Mouse (Mus musculus) erythroid progenitor cell, adult 5-6 weeks (primary cell): ENCODE measurements around the gene Cul1. TPM values are rescaled to one million over a fixed set of nuclear protein-coding genes. Genes with fewer than 3 reads are reported as not detected.

Experiments used
- ATAC-seq: replicated peaks from 2 replicates; pipeline ENCODE4 v1.8.0; 2016; ENCODE audit warnings: moderate number of reproducible peaks, mild to moderate bottlenecking, moderate TSS enrichment, inconsistent platforms; ENCODE audit not compliant: poor library complexity, low FRiP score, severe bottlenecking
- total RNA-seq, 2 experiments: library from RNA; stranded (forward) in 1 of 2; stranded (reverse) in 1 of 2; fragments of 150-400 nt in 1 of 2; fragments of 186-747, 209-891 nt in 1 of 2; gene quantifications; 2 replicates each; pipeline versions ENCODE4 v1.2.3 to v1.2.4; 2015 to 2017; ENCODE audit warnings: low replicate concordance in 2 of 2

Gene Cul1
- total RNA-seq, 2 experiments from 2014 or later = 91.0 to 263 TPM

DNA sequence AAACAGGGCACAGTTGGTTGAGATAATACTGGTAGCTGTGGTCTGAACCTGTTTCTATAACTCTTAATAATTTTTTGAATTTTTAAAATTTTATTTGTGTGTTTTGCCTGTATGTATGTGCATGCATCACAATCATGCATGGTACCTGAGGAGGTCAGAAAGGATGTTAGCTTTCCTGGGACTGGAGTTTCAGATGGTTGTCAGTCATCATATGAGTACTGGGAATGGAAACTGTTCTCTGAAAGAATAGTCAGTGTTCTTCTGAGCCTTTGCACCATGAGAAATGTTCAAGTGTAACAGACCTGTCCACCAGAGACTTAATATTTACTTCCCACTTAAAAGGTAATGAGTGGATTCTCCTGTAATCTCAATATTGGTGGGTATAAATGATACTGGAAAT, 13.9 kb downstream of the Cul1 start:
- no peak for ATAC-seq

DNA sequence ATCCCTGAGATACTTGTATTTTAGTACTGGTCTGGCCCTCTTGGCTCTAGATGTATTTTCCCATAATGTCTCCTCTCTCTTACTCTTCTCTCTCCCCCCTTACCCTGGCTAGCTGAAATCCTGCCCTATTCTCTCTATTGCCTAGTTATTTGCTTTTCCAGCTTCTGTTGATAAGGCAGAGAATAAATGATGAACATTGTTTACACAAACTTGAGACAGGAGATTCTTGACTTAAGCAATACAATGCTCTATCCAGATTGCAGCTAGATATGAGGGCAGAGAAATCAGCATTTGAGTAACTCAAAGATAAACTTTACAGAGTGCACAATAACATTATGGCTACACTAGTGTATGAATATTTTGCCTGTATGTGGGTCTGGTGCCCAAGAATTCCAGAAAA, 16.6 kb downstream of the Cul1 start:
- no peak for ATAC-seq

DNA sequence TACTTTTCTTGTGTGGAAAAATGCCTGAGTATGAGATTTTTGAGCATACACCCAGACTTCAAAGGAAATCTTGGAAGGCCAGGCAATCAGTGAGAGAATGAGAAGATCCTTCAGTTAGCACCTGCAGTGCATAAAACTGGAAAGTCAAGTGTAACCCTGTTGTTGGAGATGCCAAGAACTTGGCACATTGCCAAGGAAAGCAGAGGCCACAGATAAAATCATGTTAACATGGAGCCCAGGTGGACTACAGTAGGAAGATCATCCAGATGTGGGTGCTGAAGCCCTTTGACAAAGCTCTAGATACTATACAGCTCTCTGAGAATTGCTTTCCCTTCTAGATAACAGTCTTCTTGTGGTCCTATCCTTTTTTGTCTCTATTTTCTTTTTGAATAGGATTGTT, 19.2 kb downstream of the Cul1 start:
- no peak for ATAC-seq

DNA sequence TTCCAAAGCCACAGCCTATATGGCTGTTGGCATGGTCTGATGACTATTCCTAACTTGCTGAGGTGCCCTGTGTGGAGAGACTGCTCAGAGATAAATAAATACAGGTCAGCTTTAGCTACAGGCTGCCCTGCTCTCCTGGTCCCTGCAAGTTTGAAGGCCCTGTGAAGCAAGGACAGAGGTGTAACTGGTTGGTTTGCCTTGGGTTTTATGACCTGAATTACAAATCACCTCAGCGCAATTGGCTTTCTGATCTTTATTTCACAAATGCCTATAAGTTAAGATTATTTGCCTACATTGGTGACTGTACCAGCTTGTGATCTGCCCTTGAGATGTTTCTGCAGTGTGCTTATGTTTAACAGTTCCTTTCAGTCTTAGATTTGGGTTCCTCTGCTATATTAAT, 28.8 kb downstream of the Cul1 start:
- ATAC-seq = no peak

DNA sequence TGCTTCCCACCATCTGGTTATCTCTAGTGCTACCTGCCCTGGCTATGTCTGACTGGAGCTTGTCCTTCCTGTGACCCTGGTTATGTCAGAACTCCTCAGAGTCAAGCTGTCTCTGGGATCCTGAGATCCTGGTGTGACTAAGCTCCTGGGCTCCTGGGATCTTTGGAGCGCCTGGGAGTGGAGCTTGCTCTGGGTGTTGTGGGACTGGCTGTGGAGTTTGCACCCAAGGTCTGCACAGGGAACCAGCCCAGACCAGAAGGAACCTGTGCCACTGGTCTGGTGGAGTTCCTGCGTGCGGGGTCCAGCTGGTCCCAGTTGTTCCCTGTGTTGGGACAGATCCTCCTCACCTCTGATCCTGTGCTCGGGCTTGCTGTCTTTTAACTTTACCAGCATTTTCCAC, 41.4 kb downstream of the Cul1 start:
- no peak for ATAC-seq

DNA sequence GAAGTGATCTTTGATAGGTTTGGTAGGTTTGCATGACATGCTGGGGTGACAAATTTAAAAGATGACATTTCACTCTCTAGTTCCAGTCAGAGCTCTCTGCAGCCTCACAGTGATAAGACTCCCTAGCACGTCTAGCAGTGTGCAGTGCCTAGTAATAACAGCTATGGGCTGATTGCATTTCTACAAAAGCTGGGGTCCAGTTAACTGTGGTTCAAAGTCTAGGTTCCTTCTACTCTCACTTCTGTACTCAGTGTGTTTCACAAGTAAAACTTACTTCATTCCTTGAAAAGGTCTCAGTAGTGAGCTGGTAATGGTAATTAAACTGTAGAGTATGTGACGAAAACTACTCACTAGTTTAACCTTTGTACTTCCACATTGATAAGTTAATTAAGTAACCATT, 66.8 kb downstream of the Cul1 start:
- no peak for ATAC-seq

DNA sequence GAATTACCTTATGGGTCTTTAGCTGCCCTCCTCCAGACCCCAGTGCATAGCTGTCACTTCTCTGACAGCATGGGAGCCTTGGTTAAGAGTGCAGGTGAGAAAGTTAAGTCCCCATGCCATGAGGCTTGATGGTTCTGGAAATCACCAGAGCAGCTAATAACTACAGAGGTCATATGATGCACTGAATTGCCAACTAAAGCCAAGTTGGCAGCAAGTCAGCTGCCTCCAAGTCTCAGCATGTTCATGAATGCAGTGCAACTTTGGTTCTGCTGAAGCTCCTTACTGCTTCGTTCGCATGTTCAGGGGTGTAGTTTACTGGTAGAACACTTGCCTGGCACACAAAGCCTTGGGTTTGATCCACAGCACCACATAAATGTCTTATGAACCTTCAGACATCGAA, 69.2 kb downstream of the Cul1 start:
- no peak for ATAC-seq

DNA sequence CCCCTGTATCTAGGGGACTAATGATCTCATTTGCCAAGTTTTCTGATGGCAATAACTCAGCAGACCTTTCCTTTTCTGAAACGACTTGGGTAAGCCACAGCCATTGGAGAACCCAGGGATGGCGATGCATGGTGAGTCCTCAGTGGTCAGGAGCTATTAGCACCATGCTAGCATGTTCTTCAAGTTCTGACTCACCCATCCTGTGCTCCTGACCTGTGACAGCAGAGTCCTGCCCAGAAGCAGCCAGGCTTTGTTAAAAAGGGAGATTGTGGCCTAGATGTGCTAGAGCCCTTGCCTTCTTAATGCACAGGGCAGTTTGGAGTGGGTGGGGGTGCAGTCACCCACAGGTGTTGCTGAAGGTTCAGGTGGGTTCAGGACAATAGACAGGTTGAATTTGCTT, 71.8 kb downstream of the Cul1 start:
- ATAC-seq = no peak

DNA sequence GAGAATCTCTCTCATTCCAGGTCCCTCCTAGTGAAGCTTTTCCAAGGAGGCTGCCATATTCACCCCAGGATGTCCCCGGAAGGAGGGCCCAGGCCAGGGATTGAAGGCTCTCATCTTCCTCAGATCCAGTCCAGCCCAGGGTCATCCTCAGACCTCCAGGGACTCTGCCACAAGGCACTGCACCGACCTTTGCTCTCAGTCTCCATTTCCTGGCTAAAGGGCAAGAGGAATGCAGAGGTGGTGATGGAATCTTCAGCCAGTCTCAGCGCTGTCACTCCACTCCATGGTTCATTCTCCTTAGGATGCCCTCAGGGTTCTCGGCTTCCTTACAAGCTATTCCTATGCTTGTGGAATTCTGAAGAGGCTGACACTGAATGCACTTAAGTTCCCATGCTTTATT, 73.2 kb downstream of the Cul1 start:
- ATAC-seq = no peak

DNA sequence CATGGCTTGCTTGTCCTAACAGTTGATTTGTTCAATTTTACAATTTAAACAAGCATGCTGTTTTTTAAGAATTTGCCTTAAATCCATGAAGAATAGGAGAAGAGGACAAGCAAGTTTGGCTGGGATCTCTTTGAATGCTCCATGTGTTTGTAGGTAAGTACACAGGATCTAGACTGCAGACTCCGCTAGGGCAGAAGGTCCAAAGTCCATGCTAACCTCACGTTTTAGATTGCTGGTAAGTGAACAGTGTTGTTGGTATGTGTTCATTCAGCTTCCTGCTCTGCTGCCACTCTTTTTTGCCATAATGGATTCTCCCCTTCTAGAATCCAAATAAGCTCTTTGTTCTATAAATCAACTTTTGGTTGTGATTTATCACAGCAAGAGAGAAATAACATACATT, 73.9 kb downstream of the Cul1 start:
- ATAC-seq = no peak

DNA sequence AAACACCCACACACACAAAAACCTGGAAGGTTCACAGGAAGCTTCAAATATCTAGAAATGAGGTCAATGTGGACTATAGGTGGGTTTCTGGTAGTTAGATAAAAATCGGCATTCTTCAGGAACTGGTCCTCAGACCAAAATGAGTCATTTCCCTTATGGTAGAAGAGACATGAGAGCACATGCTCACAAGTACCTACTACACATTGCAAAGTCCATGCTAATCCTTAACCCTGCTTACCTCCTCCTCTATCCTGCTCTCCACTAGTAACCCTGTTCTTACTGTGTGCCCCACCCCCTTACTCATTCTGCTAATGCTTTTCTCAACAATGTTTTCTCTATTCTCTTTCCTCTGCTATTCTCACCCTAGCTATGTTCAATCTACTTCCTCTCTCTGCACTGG, 74.5 kb downstream of the Cul1 start:
- ATAC-seq = no peak

DNA sequence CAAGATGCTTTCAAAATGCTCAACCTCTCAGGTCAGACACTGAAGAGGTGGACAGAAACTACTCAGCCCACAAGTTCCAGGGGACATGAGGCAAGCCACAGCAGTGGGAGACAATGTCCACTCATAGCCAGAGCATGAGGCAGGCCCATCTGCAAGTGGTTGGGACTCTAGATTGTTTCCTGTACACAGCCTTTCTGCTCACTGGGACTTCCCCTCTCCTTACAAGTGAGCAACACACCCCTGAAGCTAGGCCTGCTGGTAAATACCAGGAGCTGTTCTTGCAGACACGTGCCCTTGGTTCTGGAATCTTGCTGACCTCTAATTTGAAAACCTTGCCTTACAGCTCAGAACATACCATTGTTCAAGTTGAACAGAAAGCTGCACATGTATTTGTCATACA, 79.3 kb downstream of the Cul1 start:
- ATAC-seq = no peak

DNA sequence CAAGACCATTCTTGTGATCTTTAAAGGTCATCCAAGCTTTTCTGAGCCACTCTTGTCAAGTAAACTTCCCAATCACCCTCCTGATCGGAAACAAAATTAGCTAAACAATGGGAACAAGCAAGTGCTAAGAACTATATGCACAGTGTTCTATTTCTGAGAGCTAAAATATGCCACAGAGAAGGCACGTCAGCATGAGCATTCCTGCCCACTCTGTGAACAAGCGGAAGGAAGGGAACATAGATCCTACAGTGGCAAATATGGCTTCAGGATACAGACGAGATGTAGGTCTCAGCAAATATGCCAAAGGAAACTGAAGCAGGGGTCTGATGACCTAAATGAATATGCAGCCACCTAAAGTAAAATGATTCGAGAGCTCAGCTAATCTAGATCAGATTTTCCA, 82.1 kb downstream of the Cul1 start:
- no peak for ATAC-seq

DNA sequence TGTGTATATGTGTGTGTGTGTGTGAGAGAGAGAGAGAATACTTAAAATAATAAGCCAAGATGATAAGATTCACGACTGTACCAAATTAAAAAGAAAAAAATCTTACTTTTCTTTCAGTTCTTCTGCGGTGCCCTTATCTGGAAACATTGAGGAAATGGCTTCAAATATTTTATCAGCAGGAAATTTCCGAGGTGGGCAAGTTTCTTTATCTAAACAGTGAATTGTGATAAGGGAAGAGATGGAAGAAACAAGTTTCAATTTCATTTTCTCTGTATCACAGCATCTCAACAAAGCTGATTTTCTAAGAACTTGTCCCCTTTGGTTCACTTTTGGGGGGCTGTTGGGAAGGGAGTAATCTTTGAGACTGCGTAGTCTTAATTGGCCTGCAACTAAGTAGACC, 99.1 kb downstream of the Cul1 start:
- no peak for ATAC-seq

DNA sequence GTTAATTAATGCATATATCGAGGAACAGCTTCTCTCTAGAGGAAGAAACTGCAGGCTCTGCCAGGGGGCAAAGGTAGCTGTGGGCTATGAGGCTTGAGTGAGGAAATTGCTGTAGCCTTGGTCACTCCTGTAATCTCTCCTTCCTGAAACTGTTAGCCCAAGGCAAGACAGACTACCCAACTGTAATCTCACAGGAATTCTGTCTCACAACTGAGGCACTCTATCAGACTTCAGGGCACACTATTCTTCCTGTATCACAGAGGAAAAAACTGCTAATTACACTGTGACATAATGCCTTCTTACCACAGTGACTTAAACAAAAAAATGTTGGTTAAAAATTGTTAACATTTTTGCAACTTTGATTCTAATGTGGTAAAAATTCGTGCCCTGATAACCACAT, 106.1 kb downstream of the Cul1 start:
- no peak for ATAC-seq

DNA sequence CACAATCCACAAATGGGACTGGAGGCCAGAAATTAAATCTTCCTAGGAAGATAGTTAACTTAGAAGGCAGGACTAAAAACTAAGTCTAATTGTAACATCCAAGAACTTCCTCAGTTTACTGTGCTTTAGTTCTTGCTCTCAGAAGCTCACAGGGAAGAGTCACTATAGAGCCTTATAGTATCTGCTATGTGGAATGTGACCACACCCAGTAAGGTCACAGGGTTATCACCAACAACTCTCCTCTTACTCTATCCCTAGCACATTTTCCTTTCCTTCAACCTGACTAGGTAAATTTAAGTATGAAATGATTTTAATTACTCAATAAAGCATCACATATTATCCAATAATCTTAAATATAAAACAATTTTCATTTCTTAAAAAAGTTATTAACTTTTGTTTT, 107.2 kb downstream of the Cul1 start:
- no peak for ATAC-seq

DNA sequence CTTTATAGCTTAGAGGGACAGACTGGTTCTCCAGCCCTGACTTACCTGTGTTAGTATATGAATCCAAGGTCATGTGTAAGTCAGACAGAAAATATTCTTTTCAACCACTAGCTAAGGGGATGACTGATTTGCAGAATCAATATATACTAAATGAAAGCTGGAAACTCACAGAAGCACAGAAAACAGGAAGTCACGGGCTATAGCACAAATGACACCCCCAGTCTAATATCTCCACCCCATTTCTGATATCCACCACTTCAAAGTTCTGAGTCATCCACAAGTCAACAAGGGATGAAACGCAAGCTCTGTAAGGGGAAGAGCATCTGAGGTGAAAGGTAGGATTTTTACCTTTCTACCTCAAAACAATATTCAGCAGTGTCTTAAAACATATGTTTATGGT, 107.6 kb downstream of the Cul1 start:
- no peak for ATAC-seq

DNA sequence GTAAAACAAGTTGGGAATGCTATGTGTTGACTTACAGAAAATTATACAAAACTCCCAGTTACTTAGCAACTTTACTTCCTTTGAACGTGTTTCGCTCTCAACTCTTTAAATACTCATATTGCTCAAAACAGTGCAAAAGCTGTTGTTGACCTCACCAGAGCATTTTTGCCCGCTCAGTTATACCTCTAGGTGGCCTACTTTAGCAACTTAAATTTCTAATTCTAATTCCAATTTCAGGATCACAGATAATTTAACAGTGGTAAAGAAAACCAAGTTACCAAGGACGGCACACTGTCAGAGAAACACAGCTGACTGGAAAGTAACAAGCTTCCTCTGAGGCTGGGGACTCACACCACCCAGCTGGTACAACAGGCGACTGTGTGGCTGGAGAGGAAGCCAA, 108.2 kb downstream of the Cul1 start:
- ATAC-seq = no peak

DNA sequence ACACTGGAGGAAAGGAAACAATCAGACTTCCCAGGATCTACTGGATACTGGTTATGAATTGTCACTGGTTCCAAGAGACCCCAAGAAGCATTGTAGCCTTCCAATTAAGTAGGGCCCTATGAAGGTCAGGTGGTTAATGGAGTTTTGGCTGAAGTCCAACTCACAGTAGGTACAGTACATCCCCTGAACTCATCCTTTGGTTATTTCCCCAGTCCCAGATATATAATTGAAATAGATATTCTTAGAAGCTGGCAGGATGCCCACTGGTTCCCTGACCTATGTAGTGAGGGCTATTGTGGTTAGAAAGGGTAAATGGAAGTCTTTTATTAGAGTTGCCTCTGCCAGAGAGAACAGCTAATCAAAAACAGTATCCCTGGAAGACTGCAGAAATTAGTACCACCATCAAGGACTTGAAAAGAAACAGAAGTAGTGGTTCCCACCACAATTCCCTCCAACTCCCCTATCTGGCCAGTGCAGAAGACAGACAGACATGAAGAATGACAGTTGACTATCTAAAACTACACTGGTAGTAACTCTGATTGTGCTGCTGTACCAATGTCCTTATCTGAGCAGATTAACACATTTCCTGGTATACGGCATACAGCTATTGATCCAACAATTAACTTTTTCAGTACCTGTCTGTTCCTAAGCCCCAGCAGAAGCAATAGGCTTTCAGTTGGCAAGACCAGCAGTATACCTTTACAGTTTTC, 112.3 kb downstream of the Cul1 start:
- no peak for ATAC-seq

DNA sequence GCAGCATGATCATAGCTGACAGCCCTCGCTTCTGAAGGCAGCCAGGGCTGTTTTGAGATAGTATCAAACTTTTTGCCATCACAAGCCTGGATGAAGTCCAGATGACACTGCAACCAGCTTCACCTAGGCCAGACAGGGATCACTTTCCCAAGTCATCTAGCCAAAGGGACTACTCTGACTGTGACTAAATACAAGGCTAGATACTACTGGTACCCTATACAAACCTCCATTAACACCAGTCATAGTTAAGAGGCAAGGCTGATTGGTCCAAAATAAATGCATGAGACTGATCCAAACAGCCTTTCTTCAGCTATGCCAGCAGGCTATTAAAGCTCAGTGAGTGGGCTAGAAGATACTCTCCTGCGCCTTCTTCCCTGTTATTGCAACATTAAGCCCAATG, 119.7 kb downstream of the Cul1 start:
- no peak for ATAC-seq
